Mouse (Mus musculus): ENCODE results near the gene Rad51b. TPM values are rescaled to one million over a fixed set of nuclear protein-coding genes. Genes with fewer than 3 reads are reported as not detected.
A peak's percentile ranks its signal among the peaks of the same experiment; 100 is the strongest.

Gene Rad51b
- polyA plus RNA-seq, 1 experiment from 2014 or later, result 4.9 TPM

- H3K9ac ChIP-seq (replicated peaks; ENCODE audit: low read length), result no peak overlapping the region
- WGBS, result 33% methylated on average over 1 of the region's 1 CpGs
- H3K9me3 ChIP-seq (replicated peaks; ENCODE audit: control insufficient read depth, low read length), result no peaks in the 10 kb centered on the region
- DNase-seq (ENCODE audit: low spot score) (no peak), ATAC-seq (replicated peaks; ENCODE audit: insufficient number of reproducible peaks, low FRiP score, low TSS enrichment, low read depth) (no peak)
- H3K27ac ChIP-seq (replicated peaks; ENCODE audit: low read depth, low read length), result peak overlapping the region; percentile 43; the same call in 1 of the 2 replicates
- no peaks in the 10 kb centered on the region for H3K36me3 ChIP-seq (replicated peaks; ENCODE audit: control insufficient read depth, insufficient read depth, low read depth, low read length)
- H3K4me3 ChIP-seq (ENCODE audit: low read depth, low read length), result no peak overlapping the region
- H3K4me2 ChIP-seq (ENCODE audit: low read depth, low read length), result no peak overlapping the region
- no peaks in the 10 kb centered on the region for H3K27me3 ChIP-seq (ENCODE audit: control insufficient read depth, insufficient read depth, low read length)
- peaks cover 6% of the 10 kb centered on the region; the same call in 1 of the 2 replicates for H3K4me1 ChIP-seq (ENCODE audit: control insufficient read depth, insufficient read depth, low read length)
Observed at GRCm38 (mm10) chr12:79719847-79720201, 422.7 kb downstream of the Rad51b start.

- H3K27ac ChIP-seq (replicated peaks; ENCODE audit: low read depth, low read length), result no peak overlapping the region
- ATAC-seq (replicated peaks; ENCODE audit: insufficient number of reproducible peaks, low FRiP score, low TSS enrichment, low read depth) (no peak), DNase-seq (ENCODE audit: low spot score) (no peak)
- no peak overlapping the region for H3K4me3 ChIP-seq (ENCODE audit: low read depth, low read length)
- no peaks in the 10 kb centered on the region for H3K27me3 ChIP-seq (ENCODE audit: control insufficient read depth, insufficient read depth, low read length)
- no peaks in the 10 kb centered on the region for H3K4me1 ChIP-seq (ENCODE audit: control insufficient read depth, insufficient read depth, low read length)
- H3K9me3 ChIP-seq (replicated peaks; ENCODE audit: control insufficient read depth, low read length), result peaks cover 9% of the 10 kb centered on the region; the same call in 1 of the 2 replicates
- no peak overlapping the region for H3K9ac ChIP-seq (replicated peaks; ENCODE audit: low read length)
- H3K4me2 ChIP-seq (ENCODE audit: low read depth, low read length), result no peak overlapping the region
- no peaks in the 10 kb centered on the region for H3K36me3 ChIP-seq (replicated peaks; ENCODE audit: control insufficient read depth, insufficient read depth, low read depth, low read length)
Observed at GRCm38 (mm10) chr12:79724875-79725274, 427.8 kb downstream of the Rad51b start.

GRCm38 (mm10) chr12:79725711-79726110 is 428.6 kb downstream of the Rad51b start:
- H3K9me3 ChIP-seq (replicated peaks; ENCODE audit: control insufficient read depth, low read length), result peaks cover 9% of the 10 kb centered on the region; the same call in 1 of the 2 replicates
- H3K36me3 ChIP-seq (replicated peaks; ENCODE audit: control insufficient read depth, insufficient read depth, low read depth, low read length), result no peaks in the 10 kb centered on the region
- no peak overlapping the region for H3K27ac ChIP-seq (replicated peaks; ENCODE audit: low read depth, low read length)
- no peaks in the 10 kb centered on the region for H3K27me3 ChIP-seq (ENCODE audit: control insufficient read depth, insufficient read depth, low read length)
- H3K4me1 ChIP-seq (ENCODE audit: control insufficient read depth, insufficient read depth, low read length), result no peaks in the 10 kb centered on the region
- DNase-seq (ENCODE audit: low spot score) (no peak), ATAC-seq (replicated peaks; ENCODE audit: insufficient number of reproducible peaks, low FRiP score, low TSS enrichment, low read depth) (no peak)
- H3K9ac ChIP-seq (replicated peaks; ENCODE audit: low read length), result no peak overlapping the region
- H3K4me3 ChIP-seq (ENCODE audit: low read depth, low read length), result no peak overlapping the region
- H3K4me2 ChIP-seq (ENCODE audit: low read depth, low read length), result no peak overlapping the region

GRCm38 (mm10) chr12:79726116-79726515 is 429.0 kb downstream of the Rad51b start:
- Histone ChIP-seq H3K36me3 (replicated peaks; ENCODE audit: control insufficient read depth, insufficient read depth, low read depth, low read length) (no peaks in the 10 kb centered on the region), H3K27ac (replicated peaks; ENCODE audit: low read depth, low read length) (no peak overlapping the region), H3K9me3 (replicated peaks; ENCODE audit: control insufficient read depth, low read length) (peaks cover 9% of the 10 kb centered on the region; the same call in 1 of the 2 replicates), H3K27me3 (ENCODE audit: control insufficient read depth, insufficient read depth, low read length) (no peaks in the 10 kb centered on the region), H3K4me1 (ENCODE audit: control insufficient read depth, insufficient read depth, low read length) (no peaks in the 10 kb centered on the region), H3K4me2 (ENCODE audit: low read depth, low read length) (no peak overlapping the region), H3K9ac (replicated peaks; ENCODE audit: low read length) (no peak overlapping the region), H3K4me3 (ENCODE audit: low read depth, low read length) (no peak overlapping the region)
- DNase-seq (ENCODE audit: low spot score) (no peak), ATAC-seq (replicated peaks; ENCODE audit: insufficient number of reproducible peaks, low FRiP score, low TSS enrichment, low read depth) (no peak)
- 88% methylated on average over 2 of the region's 2 CpGs for WGBS

GRCm38 (mm10) chr12:79726959-79727358 is 429.9 kb downstream of the Rad51b start:
- Histone ChIP-seq H3K9ac (replicated peaks; ENCODE audit: low read length) (no peak overlapping the region), H3K27me3 (ENCODE audit: control insufficient read depth, insufficient read depth, low read length) (no peaks in the 10 kb centered on the region), H3K27ac (replicated peaks; ENCODE audit: low read depth, low read length) (no peak overlapping the region), H3K4me3 (ENCODE audit: low read depth, low read length) (no peak overlapping the region), H3K4me2 (ENCODE audit: low read depth, low read length) (no peak overlapping the region), H3K9me3 (replicated peaks; ENCODE audit: control insufficient read depth, low read length) (peaks cover 9% of the 10 kb centered on the region; the same call in 1 of the 2 replicates), H3K4me1 (ENCODE audit: control insufficient read depth, insufficient read depth, low read length) (no peaks in the 10 kb centered on the region), H3K36me3 (replicated peaks; ENCODE audit: control insufficient read depth, insufficient read depth, low read depth, low read length) (no peaks in the 10 kb centered on the region)
- DNase-seq (ENCODE audit: low spot score) (no peak), ATAC-seq (replicated peaks; ENCODE audit: insufficient number of reproducible peaks, low FRiP score, low TSS enrichment, low read depth) (no peak)

- Histone ChIP-seq H3K9ac (replicated peaks; ENCODE audit: low read length) (no peak overlapping the region), H3K4me2 (ENCODE audit: low read depth, low read length) (no peak overlapping the region), H3K36me3 (replicated peaks; ENCODE audit: control insufficient read depth, insufficient read depth, low read depth, low read length) (no peaks in the 10 kb centered on the region), H3K27ac (replicated peaks; ENCODE audit: low read depth, low read length) (no peak overlapping the region), H3K27me3 (ENCODE audit: control insufficient read depth, insufficient read depth, low read length) (no peaks in the 10 kb centered on the region), H3K4me3 (ENCODE audit: low read depth, low read length) (no peak overlapping the region), H3K9me3 (replicated peaks; ENCODE audit: control insufficient read depth, low read length) (peaks cover 9% of the 10 kb centered on the region; the same call in 1 of the 2 replicates), H3K4me1 (ENCODE audit: control insufficient read depth, insufficient read depth, low read length) (no peaks in the 10 kb centered on the region)
- 58% methylated on average over 5 of the region's 5 CpGs for WGBS
- DNase-seq (ENCODE audit: low spot score), result no peak
- no peak for ATAC-seq (replicated peaks; ENCODE audit: insufficient number of reproducible peaks, low FRiP score, low TSS enrichment, low read depth)
Observed at GRCm38 (mm10) chr12:79729926-79730506, 432.9 kb downstream of the Rad51b start.

- no peaks in the 10 kb centered on the region for H3K4me1 ChIP-seq (ENCODE audit: control insufficient read depth, insufficient read depth, low read length)
- DNase-seq (ENCODE audit: low spot score) (no peak), ATAC-seq (replicated peaks; ENCODE audit: insufficient number of reproducible peaks, low FRiP score, low TSS enrichment, low read depth) (no peak)
- no peaks in the 10 kb centered on the region for H3K36me3 ChIP-seq (replicated peaks; ENCODE audit: control insufficient read depth, insufficient read depth, low read depth, low read length)
- H3K9ac ChIP-seq (replicated peaks; ENCODE audit: low read length), result no peak overlapping the region
- no peaks in the 10 kb centered on the region for H3K27me3 ChIP-seq (ENCODE audit: control insufficient read depth, insufficient read depth, low read length)
- no peak overlapping the region for H3K27ac ChIP-seq (replicated peaks; ENCODE audit: low read depth, low read length)
- H3K9me3 ChIP-seq (replicated peaks; ENCODE audit: control insufficient read depth, low read length), result peaks cover 9% of the 10 kb centered on the region; the same call in 1 of the 2 replicates
- H3K4me2 ChIP-seq (ENCODE audit: low read depth, low read length), result no peak overlapping the region
- no peak overlapping the region for H3K4me3 ChIP-seq (ENCODE audit: low read depth, low read length)
- WGBS, result 83% methylated on average over 6 of the region's 6 CpGs
Observed at GRCm38 (mm10) chr12:79731905-79732304, 434.8 kb downstream of the Rad51b start.

- no peaks in the 10 kb centered on the region for H3K4me1 ChIP-seq (ENCODE audit: control insufficient read depth, insufficient read depth, low read length)
- H3K9me3 ChIP-seq (replicated peaks; ENCODE audit: control insufficient read depth, low read length), result peaks cover 9% of the 10 kb centered on the region; the same call in 1 of the 2 replicates
- 46% methylated on average over 12 of the region's 12 CpGs for WGBS
- H3K4me3 ChIP-seq (ENCODE audit: low read depth, low read length), result no peak overlapping the region
- H3K27me3 ChIP-seq (ENCODE audit: control insufficient read depth, insufficient read depth, low read length), result no peaks in the 10 kb centered on the region
- no peaks in the 10 kb centered on the region for H3K36me3 ChIP-seq (replicated peaks; ENCODE audit: control insufficient read depth, insufficient read depth, low read depth, low read length)
- no peak overlapping the region for H3K4me2 ChIP-seq (ENCODE audit: low read depth, low read length)
- no peak for DNase-seq (ENCODE audit: low spot score)
- no peak; the same call in 1 of the 2 replicates for ATAC-seq (replicated peaks; ENCODE audit: insufficient number of reproducible peaks, low FRiP score, low TSS enrichment, low read depth)
- H3K27ac ChIP-seq (replicated peaks; ENCODE audit: low read depth, low read length), result no peak overlapping the region
- H3K9ac ChIP-seq (replicated peaks; ENCODE audit: low read length), result no peak overlapping the region
Observed at GRCm38 (mm10) chr12:79732355-79733115, 435.5 kb downstream of the Rad51b start.

Measured in embryonic facial prominence, embryonic 11.5 days (tissue).